Mouse (Mus musculus) embryonic facial prominence, embryonic 12.5 days (tissue): ENCODE data around the gene Coro1b. TPM values are rescaled to one million over a fixed set of nuclear protein-coding genes. Genes with fewer than 3 reads are reported as not detected.

Experiments
- ATAC-seq: fragments of 200-750 bp; cut with Nextera tagmentation; 2 replicates; pipeline ENCODE4 v1.8.0; 2017; ENCODE audit not compliant: insufficient number of reproducible peaks, insufficient read depth, low FRiP score, low TSS enrichment
- H3K27ac ChIP-seq: fragments of 300-500 bp; sonication (generic); 2 replicates; pipeline ENCODE4 v1.5.1; 2016; ENCODE audit warnings: mild to moderate bottlenecking
- H3K27me3 ChIP-seq: fragments of 300-500 bp; sonication (generic); 2 replicates; pipeline ENCODE4 v1.6.1; 2016; ENCODE audit warnings: mild to moderate bottlenecking, moderate library complexity
- H3K36me3 ChIP-seq: fragments of 300-500 bp; sonication (generic); 2 replicates; pipeline ENCODE4 v1.6.1; 2016; ENCODE audit warnings: mild to moderate bottlenecking
- H3K4me1 ChIP-seq: fragments of 300-500 bp; sonication (generic); 2 replicates; pipeline ENCODE4 v1.6.1; 2016
- H3K4me2 ChIP-seq: fragments of 300-500 bp; sonication (generic); replicated peaks from 2 replicates; pipeline ENCODE4 v1.6.1; 2016; ENCODE audit warnings: mild to moderate bottlenecking, moderate library complexity
- H3K4me3 ChIP-seq: fragments of 300-500 bp; sonication (generic); 2 replicates; pipeline ENCODE4 v1.5.1; 2016; ENCODE audit warnings: mild to moderate bottlenecking
- H3K9ac ChIP-seq: fragments of 300-500 bp; sonication (generic); 2 replicates; pipeline ENCODE4 v1.6.1; 2016; ENCODE audit warnings: mild to moderate bottlenecking, moderate library complexity
- H3K9me3 ChIP-seq: fragments of 300-500 bp; sonication (generic); 2 replicates; pipeline ENCODE4 v1.6.1; 2016; ENCODE audit warnings: mild to moderate bottlenecking, moderate library complexity
- WGBS: fragments of 180-500 bp; shearing (Covaris S2); methylation state at CpG from one replicate; pipeline ENCODE4 v1.1.7; 2016; 5-methylcytosine and 5-hydroxymethylcytosine counted together
- polyA plus RNA-seq: library from polyadenylated mRNA; unstranded; fragments of >200 nt; fragmentation: Nextera tagmentation; extraction: Ambion mirVana; gene quantifications from 2 replicates; pipeline ENCODE4 v1.2.1, GENCODE M21; 2016

The Coro1b gene
- polyA plus RNA-seq, 1 experiment from 2014 or later, result 128 TPM

DNA sequence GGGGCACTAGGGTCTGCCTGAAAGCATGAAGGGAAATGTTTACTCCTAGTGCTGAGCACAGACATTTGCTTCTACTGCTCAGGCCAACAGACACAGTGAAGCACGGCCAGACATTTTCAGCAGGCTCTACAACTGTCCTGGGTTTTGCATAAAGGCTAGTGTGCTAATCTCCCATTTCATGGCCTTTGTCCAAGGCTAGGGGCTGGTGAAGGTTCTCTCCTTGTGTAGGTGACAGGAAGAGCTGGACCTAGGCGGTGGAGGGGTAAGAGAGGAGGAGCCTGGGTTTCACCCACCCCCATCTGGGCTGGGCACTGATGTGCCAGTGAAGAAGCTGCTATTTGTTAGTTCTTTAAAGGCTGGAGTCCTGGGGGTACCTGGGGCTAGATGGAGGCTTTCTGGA is 16.3 kb downstream of the Coro1b start:
- Histone ChIP-seq H3K4me2 (no peak overlapping the region), H3K27me3 (no peaks in the 10 kb centered on the region), H3K9ac (no peak overlapping the region), H3K27ac (no peak overlapping the region), H3K4me1 (peaks cover 9% of the 10 kb centered on the region), H3K9me3 (no peaks in the 10 kb centered on the region), H3K36me3 (peaks cover 14% of the 10 kb centered on the region), H3K4me3 (no peak overlapping the region)
- ATAC-seq, result no peak
- 70% methylated on average over 2 of the region's 2 CpGs for WGBS

DNA sequence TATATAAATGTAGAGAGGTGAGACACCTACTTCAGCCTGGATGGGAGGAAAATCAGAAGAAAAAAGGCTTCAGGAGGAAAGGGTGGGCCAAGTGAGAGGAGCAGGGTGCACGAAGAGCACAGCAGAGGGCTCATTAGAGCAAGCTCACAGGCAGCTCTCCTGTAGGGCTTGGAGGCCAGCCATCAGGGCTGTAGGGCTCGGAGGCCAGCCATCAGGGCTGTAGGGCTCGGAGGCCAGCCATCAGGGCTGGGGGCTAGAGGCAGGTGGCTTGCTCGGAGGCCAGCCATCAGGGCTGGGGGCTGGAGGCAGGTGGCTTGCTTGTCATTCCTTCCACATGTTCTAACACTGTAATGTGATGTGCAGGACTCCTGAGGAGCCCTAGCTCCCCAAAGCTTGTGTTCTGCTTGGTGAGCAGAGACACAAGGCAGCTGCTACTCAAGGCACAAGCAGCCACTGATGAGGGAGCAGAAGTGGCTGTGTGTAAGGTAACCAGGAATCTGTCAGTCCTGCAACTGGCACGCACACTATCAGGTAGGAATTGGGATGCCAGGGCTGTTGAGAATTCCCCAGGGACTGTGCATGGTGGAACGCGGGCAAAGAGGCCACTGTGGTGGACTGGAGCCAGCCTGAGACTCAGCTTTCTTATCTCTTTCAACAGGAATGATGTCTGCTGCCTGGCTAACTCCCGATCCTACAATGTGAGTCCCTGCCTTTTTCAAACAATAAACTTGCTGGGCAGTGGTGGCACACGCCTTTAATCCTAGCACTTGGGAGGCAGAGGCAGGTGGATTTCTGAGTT is 18.5 kb downstream of the Coro1b start:
- Histone ChIP-seq H3K9me3 (no peaks in the 10 kb centered on the region), H3K4me3 (no peak overlapping the region), H3K27me3 (no peaks in the 10 kb centered on the region), H3K36me3 (peaks cover 2% of the 10 kb centered on the region; the same call in 1 of the 2 replicates), H3K4me2 (no peak overlapping the region), H3K9ac (no peak overlapping the region), H3K4me1 (peaks cover 17% of the 10 kb centered on the region), H3K27ac (no peak overlapping the region)
- 81% methylated on average over 9 of the region's 9 CpGs for WGBS
- no peak for ATAC-seq

- H3K36me3 ChIP-seq, result no peaks in the 10 kb centered on the region
- H3K4me3 ChIP-seq, result peak overlapping the region; percentile 41
- H3K27me3 ChIP-seq, result no peaks in the 10 kb centered on the region
- under 1% methylated on average over 42 of the region's 43 CpGs for WGBS
- peaks cover 9% of the 10 kb centered on the region; the same call in 1 of the 2 replicates for H3K4me1 ChIP-seq
- peak overlapping the region; percentile 73 for H3K9ac ChIP-seq
- no peaks in the 10 kb centered on the region for H3K9me3 ChIP-seq
- peak overlapping the region; percentile 78 for H3K27ac ChIP-seq
- ATAC-seq, result peak; percentile 91
- peak overlapping the region; percentile 84 for H3K4me2 ChIP-seq
Observed at GRCm38 (mm10) chr19:4169378-4169784, 21.0 kb downstream of the Coro1b start.

- Histone ChIP-seq H3K36me3 (no peaks in the 10 kb centered on the region), H3K27me3 (no peaks in the 10 kb centered on the region), H3K4me2 (peak overlapping the region; percentile 84), H3K4me1 (peaks cover 9% of the 10 kb centered on the region; the same call in 1 of the 2 replicates), H3K9me3 (no peaks in the 10 kb centered on the region), H3K4me3 (peak overlapping the region; percentile 41), H3K27ac (peak overlapping the region; percentile 78), H3K9ac (peak overlapping the region; percentile 73)
- peak; percentile 53 for ATAC-seq
- 9% methylated on average over 27 of the region's 27 CpGs for WGBS
Observed at GRCm38 (mm10) chr19:4169810-4170209, 21.4 kb downstream of the Coro1b start.

DNA sequence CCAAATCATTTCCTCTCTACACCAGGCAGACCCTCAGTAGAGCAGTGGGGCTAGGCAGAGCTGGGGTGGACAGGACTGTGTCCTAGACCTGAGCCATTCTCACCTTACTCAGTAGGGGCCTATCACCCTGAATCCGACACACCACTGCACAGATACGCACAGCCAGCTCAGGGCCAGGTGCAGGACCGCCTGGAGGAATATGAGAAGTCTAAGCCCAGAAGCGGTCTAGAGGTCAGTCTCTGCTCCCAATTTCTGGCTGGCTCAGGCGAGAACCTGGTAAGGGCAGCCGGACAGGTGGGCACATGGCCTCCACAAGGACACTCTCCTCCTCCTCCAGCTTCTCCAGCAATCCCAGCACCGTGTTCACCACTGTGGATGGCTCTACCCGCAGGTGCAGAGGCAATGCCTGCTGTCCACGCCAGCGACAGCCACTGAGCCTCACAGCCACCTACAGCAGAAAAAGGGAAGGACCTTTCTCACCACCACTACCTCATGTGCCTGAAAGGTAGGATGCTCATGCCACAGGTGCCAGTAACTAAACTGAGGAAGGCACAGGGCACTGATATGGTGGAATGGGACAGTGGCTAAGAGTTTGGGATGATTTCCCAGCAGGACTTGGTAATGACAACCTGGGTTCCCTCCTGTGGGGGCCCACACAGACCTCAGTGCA is 22.4 kb downstream of the Coro1b start:
- Histone ChIP-seq H3K4me3 (no peak overlapping the region), H3K36me3 (no peaks in the 10 kb centered on the region), H3K9me3 (no peaks in the 10 kb centered on the region), H3K9ac (no peak overlapping the region), H3K4me1 (peaks cover 14% of the 10 kb centered on the region; the same call in 1 of the 2 replicates), H3K27me3 (no peaks in the 10 kb centered on the region), H3K27ac (0 out of 2 replicates have a peak overlapping the region, but pooled peaks have one; percentile 4), H3K4me2 (no peak overlapping the region)
- WGBS, result 86% methylated on average over 10 of the region's 10 CpGs
- ATAC-seq, result no peak

GRCm38 (mm10) chr19:4171393-4172290 is 23.2 kb downstream of the Coro1b start:
- no peak for ATAC-seq
- Histone ChIP-seq H3K9me3 (no peaks in the 10 kb centered on the region), H3K36me3 (no peaks in the 10 kb centered on the region), H3K27ac (0 out of 2 replicates have a peak overlapping the region, but pooled peaks have one; percentile 4), H3K9ac (0 out of 2 replicates have a peak overlapping the region, but pooled peaks have one; percentile 9), H3K4me3 (no peak overlapping the region), H3K27me3 (no peaks in the 10 kb centered on the region), H3K4me1 (peaks cover 14% of the 10 kb centered on the region; the same call in 1 of the 2 replicates), H3K4me2 (no peak overlapping the region)
- 58% methylated on average over 13 of the region's 13 CpGs for WGBS

- H3K4me1 ChIP-seq, result peaks cover 14% of the 10 kb centered on the region; the same call in 1 of the 2 replicates
- H3K4me3 ChIP-seq, result no peak overlapping the region
- no peaks in the 10 kb centered on the region for H3K9me3 ChIP-seq
- WGBS, result 54% methylated on average over 11 of the region's 11 CpGs
- H3K4me2 ChIP-seq, result no peak overlapping the region
- peak overlapping the region; percentile 4; the same call in 1 of the 2 replicates for H3K9ac ChIP-seq
- ATAC-seq, result no peak
- H3K27me3 ChIP-seq, result no peaks in the 10 kb centered on the region
- no peaks in the 10 kb centered on the region for H3K36me3 ChIP-seq
- H3K27ac ChIP-seq, result no peak overlapping the region
Observed at GRCm38 (mm10) chr19:4172925-4173324, 24.5 kb downstream of the Coro1b start.

GRCm38 (mm10) chr19:4175368-4175947 is 27.0 kb downstream of the Coro1b start, which contains the start of gene Carns1:
Gene Carns1, minus strand, starts transcription at chr19:4175479.
- Histone ChIP-seq H3K4me2 (peak within 1 kb of the TSS; percentile 33), H3K27ac (no peak within 1 kb of the TSS), H3K9ac (no peak within 1 kb of the TSS), H3K9me3 (no peaks in the 10 kb centered on the region), H3K4me3 (no peak within 1 kb of the TSS), H3K36me3 (no peaks in the 10 kb centered on the region), H3K4me1 (peaks cover 9% of the 10 kb centered on the region; the same call in 1 of the 2 replicates), H3K27me3 (no peaks in the 10 kb centered on the region)
- WGBS, result 3% methylated on average over 11 of the region's 11 CpGs
- peak; percentile 53; the same call in 1 of the 2 replicates for ATAC-seq

- no peak overlapping the region for H3K9ac ChIP-seq
- 87% methylated on average over 7 of the region's 7 CpGs for WGBS
Observed at GRCm38 (mm10) chr19:4180411-4180810, 32.0 kb downstream of the Coro1b start.

GRCm38 (mm10) chr19:4181892-4182291 is 33.5 kb downstream of the Coro1b start:
- no peak overlapping the region for H3K27ac ChIP-seq
- H3K4me3 ChIP-seq, result no peak overlapping the region
- 39% methylated on average over 3 of the region's 3 CpGs for WGBS
- H3K27me3 ChIP-seq, result no peaks in the 10 kb centered on the region
- no peak for ATAC-seq
- no peak overlapping the region for H3K4me2 ChIP-seq
- H3K36me3 ChIP-seq, result no peaks in the 10 kb centered on the region
- H3K4me1 ChIP-seq, result peaks cover 13% of the 10 kb centered on the region; the same call in 1 of the 2 replicates
- no peak overlapping the region for H3K9ac ChIP-seq
- no peaks in the 10 kb centered on the region for H3K9me3 ChIP-seq

More at GRCm38 (mm10) chr19:4180411-4180810, 32.0 kb downstream of the Coro1b start:
- no peaks in the 10 kb centered on the region for H3K36me3 ChIP-seq
- no peaks in the 10 kb centered on the region for H3K27me3 ChIP-seq
- ATAC-seq, result no peak
- no peak overlapping the region for H3K27ac ChIP-seq
- no peak overlapping the region for H3K4me2 ChIP-seq
- H3K4me1 ChIP-seq, result peaks cover 9% of the 10 kb centered on the region
- H3K4me3 ChIP-seq, result no peak overlapping the region
- H3K9me3 ChIP-seq, result no peaks in the 10 kb centered on the region

DNA sequence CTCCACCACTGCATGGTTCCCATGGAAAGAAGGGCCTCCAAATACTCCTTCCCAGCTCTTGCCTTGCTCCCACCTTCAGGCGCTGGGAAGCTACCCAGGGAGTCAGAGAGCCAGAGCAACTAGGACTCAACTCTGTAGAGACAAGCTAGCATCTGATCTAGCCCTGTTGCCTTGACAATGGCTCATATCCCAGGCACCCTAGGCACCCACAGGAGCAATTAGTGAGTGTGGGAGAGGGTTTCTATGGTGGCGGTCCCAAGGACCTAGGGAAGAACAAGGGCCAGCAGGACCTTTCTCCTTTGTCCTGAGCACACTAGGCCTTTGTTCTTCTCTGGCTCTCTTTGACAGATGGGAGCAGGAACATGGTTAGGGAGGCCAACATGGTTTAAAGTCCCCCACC is 35.3 kb downstream of the Coro1b start:
- H3K27me3 ChIP-seq, result no peaks in the 10 kb centered on the region
- no peak overlapping the region for H3K4me2 ChIP-seq
- H3K9ac ChIP-seq, result no peak overlapping the region
- H3K27ac ChIP-seq, result no peak overlapping the region
- no peaks in the 10 kb centered on the region for H3K9me3 ChIP-seq
- H3K4me3 ChIP-seq, result no peak overlapping the region
- H3K4me1 ChIP-seq, result peaks cover 13% of the 10 kb centered on the region; the same call in 1 of the 2 replicates
- H3K36me3 ChIP-seq, result no peaks in the 10 kb centered on the region
- ATAC-seq, result no peak
- 65% methylated on average over 2 of the region's 2 CpGs for WGBS
